Mouse (Mus musculus) embryonic facial prominence, embryonic 12.5 days (tissue): ENCODE data around the gene Sugct. TPM values are rescaled to one million over a fixed set of nuclear protein-coding genes. Genes with fewer than 3 reads are reported as not detected.

ENCODE experiments used
- ATAC-seq: fragments of 200-750 bp; cut with Nextera tagmentation; 2 replicates; pipeline ENCODE4 v1.8.0; 2017; ENCODE audit not compliant: insufficient number of reproducible peaks, insufficient read depth, low FRiP score, low TSS enrichment
- H3K27ac ChIP-seq: fragments of 300-500 bp; sonication (generic); 2 replicates; pipeline ENCODE4 v1.5.1; 2016; ENCODE audit warnings: mild to moderate bottlenecking
- H3K27me3 ChIP-seq: fragments of 300-500 bp; sonication (generic); 2 replicates; pipeline ENCODE4 v1.6.1; 2016; ENCODE audit warnings: mild to moderate bottlenecking, moderate library complexity
- H3K36me3 ChIP-seq: fragments of 300-500 bp; sonication (generic); 2 replicates; pipeline ENCODE4 v1.6.1; 2016; ENCODE audit warnings: mild to moderate bottlenecking
- H3K4me1 ChIP-seq: fragments of 300-500 bp; sonication (generic); 2 replicates; pipeline ENCODE4 v1.6.1; 2016
- H3K4me2 ChIP-seq: fragments of 300-500 bp; sonication (generic); replicated peaks from 2 replicates; pipeline ENCODE4 v1.6.1; 2016; ENCODE audit warnings: mild to moderate bottlenecking, moderate library complexity
- H3K4me3 ChIP-seq: fragments of 300-500 bp; sonication (generic); 2 replicates; pipeline ENCODE4 v1.5.1; 2016; ENCODE audit warnings: mild to moderate bottlenecking
- H3K9ac ChIP-seq: fragments of 300-500 bp; sonication (generic); 2 replicates; pipeline ENCODE4 v1.6.1; 2016; ENCODE audit warnings: mild to moderate bottlenecking, moderate library complexity
- H3K9me3 ChIP-seq: fragments of 300-500 bp; sonication (generic); 2 replicates; pipeline ENCODE4 v1.6.1; 2016; ENCODE audit warnings: mild to moderate bottlenecking, moderate library complexity
- WGBS: fragments of 180-500 bp; shearing (Covaris S2); methylation state at CpG from one replicate; pipeline ENCODE4 v1.1.7; 2016; 5-methylcytosine and 5-hydroxymethylcytosine counted together
- polyA plus RNA-seq: library from polyadenylated mRNA; unstranded; fragments of >200 nt; fragmentation: Nextera tagmentation; extraction: Ambion mirVana; gene quantifications from 2 replicates; pipeline ENCODE4 v1.2.1, GENCODE M21; 2016

The Sugct gene
- polyA plus RNA-seq, 1 experiment from 2014 or later = 5.3 TPM

GRCm38 (mm10) chr13:16937422-16938202 is 757.7 kb downstream of the Sugct start:
- Histone ChIP-seq H3K4me1 (no peaks in the 10 kb centered on the region), H3K4me3 (no peak overlapping the region), H3K4me2 (no peak overlapping the region), H3K9ac (no peak overlapping the region), H3K27me3 (no peaks in the 10 kb centered on the region), H3K27ac (no peak overlapping the region), H3K36me3 (no peaks in the 10 kb centered on the region), H3K9me3 (no peaks in the 10 kb centered on the region)
- 85% methylated on average over 11 of the region's 11 CpGs for WGBS
- ATAC-seq = no peak

GRCm38 (mm10) chr13:16935029-16935428 is 760.3 kb downstream of the Sugct start:
- no peak for ATAC-seq
- Histone ChIP-seq H3K9ac (no peak overlapping the region), H3K4me1 (no peaks in the 10 kb centered on the region), H3K4me2 (no peak overlapping the region), H3K27me3 (no peaks in the 10 kb centered on the region), H3K27ac (no peak overlapping the region), H3K4me3 (no peak overlapping the region), H3K9me3 (no peaks in the 10 kb centered on the region), H3K36me3 (no peaks in the 10 kb centered on the region)
- 77% methylated on average over 1 of the region's 1 CpGs for WGBS

GRCm38 (mm10) chr13:16933600-16933999 is 761.8 kb downstream of the Sugct start:
- WGBS = 85% methylated on average over 4 of the region's 4 CpGs
- H3K9me3 ChIP-seq = no peaks in the 10 kb centered on the region
- no peak for ATAC-seq
- no peaks in the 10 kb centered on the region for H3K36me3 ChIP-seq
- H3K27me3 ChIP-seq = no peaks in the 10 kb centered on the region
- no peak overlapping the region for H3K4me3 ChIP-seq
- no peak overlapping the region for H3K27ac ChIP-seq
- no peak overlapping the region for H3K9ac ChIP-seq
- H3K4me2 ChIP-seq = no peak overlapping the region
- H3K4me1 ChIP-seq = no peaks in the 10 kb centered on the region

- Histone ChIP-seq H3K36me3 (no peaks in the 10 kb centered on the region), H3K4me1 (no peaks in the 10 kb centered on the region), H3K4me2 (no peak overlapping the region), H3K27me3 (no peaks in the 10 kb centered on the region), H3K9me3 (no peaks in the 10 kb centered on the region), H3K4me3 (no peak overlapping the region), H3K27ac (no peak overlapping the region), H3K9ac (no peak overlapping the region)
- no peak for ATAC-seq
- 41% methylated on average over 4 of the region's 4 CpGs for WGBS
These were observed 774.0 kb downstream of the Sugct start for GRCm38 (mm10) chr13:16921305-16921704.

- Histone ChIP-seq H3K4me2 (no peak overlapping the region), H3K4me3 (no peak overlapping the region), H3K9me3 (no peaks in the 10 kb centered on the region), H3K4me1 (no peaks in the 10 kb centered on the region), H3K36me3 (no peaks in the 10 kb centered on the region), H3K27me3 (no peaks in the 10 kb centered on the region), H3K27ac (no peak overlapping the region), H3K9ac (no peak overlapping the region)
- no peak for ATAC-seq
These were observed 779.7 kb downstream of the Sugct start for GRCm38 (mm10) chr13:16915697-16916096.

GRCm38 (mm10) chr13:16912214-16912613 is 783.1 kb downstream of the Sugct start:
- H3K27me3 ChIP-seq = no peaks in the 10 kb centered on the region
- no peak overlapping the region for H3K27ac ChIP-seq
- H3K4me2 ChIP-seq = no peak overlapping the region
- no peaks in the 10 kb centered on the region for H3K36me3 ChIP-seq
- no peak overlapping the region for H3K4me3 ChIP-seq
- no peak overlapping the region for H3K9ac ChIP-seq
- H3K4me1 ChIP-seq = no peaks in the 10 kb centered on the region
- no peaks in the 10 kb centered on the region for H3K9me3 ChIP-seq
- ATAC-seq = no peak

- H3K9ac ChIP-seq = no peak overlapping the region
- H3K9me3 ChIP-seq = no peaks in the 10 kb centered on the region
- no peaks in the 10 kb centered on the region for H3K36me3 ChIP-seq
- H3K27ac ChIP-seq = no peak overlapping the region
- H3K4me3 ChIP-seq = no peak overlapping the region
- WGBS = 97% methylated on average over 1 of the region's 1 CpGs
- no peak for ATAC-seq
- no peak overlapping the region for H3K4me2 ChIP-seq
- no peaks in the 10 kb centered on the region for H3K27me3 ChIP-seq
- no peaks in the 10 kb centered on the region for H3K4me1 ChIP-seq
These were observed 788.4 kb downstream of the Sugct start for GRCm38 (mm10) chr13:16906974-16907373.

- H3K27ac ChIP-seq = no peak overlapping the region
- no peak overlapping the region for H3K4me2 ChIP-seq
- no peaks in the 10 kb centered on the region for H3K27me3 ChIP-seq
- WGBS = 93% methylated on average over 4 of the region's 4 CpGs
- ATAC-seq = no peak
- no peaks in the 10 kb centered on the region for H3K36me3 ChIP-seq
- no peaks in the 10 kb centered on the region for H3K9me3 ChIP-seq
- H3K4me1 ChIP-seq = no peaks in the 10 kb centered on the region
- H3K9ac ChIP-seq = no peak overlapping the region
- no peak overlapping the region for H3K4me3 ChIP-seq
These were observed 793.9 kb downstream of the Sugct start for GRCm38 (mm10) chr13:16901424-16901823.

GRCm38 (mm10) chr13:16898084-16898792 is 797.1 kb downstream of the Sugct start:
- no peak overlapping the region for H3K27ac ChIP-seq
- H3K9ac ChIP-seq = no peak overlapping the region
- H3K4me3 ChIP-seq = no peak overlapping the region
- no peak for ATAC-seq
- H3K36me3 ChIP-seq = no peaks in the 10 kb centered on the region
- no peaks in the 10 kb centered on the region for H3K27me3 ChIP-seq
- no peaks in the 10 kb centered on the region for H3K9me3 ChIP-seq
- no peak overlapping the region for H3K4me2 ChIP-seq
- no peaks in the 10 kb centered on the region for H3K4me1 ChIP-seq

- Histone ChIP-seq H3K4me2 (no peak overlapping the region), H3K9ac (no peak overlapping the region), H3K9me3 (no peaks in the 10 kb centered on the region), H3K27ac (no peak overlapping the region), H3K4me3 (no peak overlapping the region), H3K4me1 (no peaks in the 10 kb centered on the region), H3K36me3 (no peaks in the 10 kb centered on the region), H3K27me3 (no peaks in the 10 kb centered on the region)
- no peak for ATAC-seq
- WGBS = 84% methylated on average over 1 of the region's 1 CpGs
These were observed 817.3 kb downstream of the Sugct start for GRCm38 (mm10) chr13:16878056-16878455.

- H3K27me3 ChIP-seq = no peaks in the 10 kb centered on the region
- WGBS = 36% methylated on average over 2 of the region's 2 CpGs
- ATAC-seq = no peak
- H3K4me2 ChIP-seq = no peak overlapping the region
- H3K9me3 ChIP-seq = no peaks in the 10 kb centered on the region
- no peak overlapping the region for H3K27ac ChIP-seq
- no peaks in the 10 kb centered on the region for H3K4me1 ChIP-seq
- H3K4me3 ChIP-seq = no peak overlapping the region
- H3K36me3 ChIP-seq = no peaks in the 10 kb centered on the region
- H3K9ac ChIP-seq = no peak overlapping the region
These were observed 835.4 kb downstream of the Sugct start for GRCm38 (mm10) chr13:16859986-16860385.

- Histone ChIP-seq H3K36me3 (no peaks in the 10 kb centered on the region), H3K4me1 (no peaks in the 10 kb centered on the region), H3K9ac (no peak overlapping the region), H3K4me3 (no peak overlapping the region), H3K4me2 (no peak overlapping the region), H3K9me3 (no peaks in the 10 kb centered on the region), H3K27ac (no peak overlapping the region), H3K27me3 (no peaks in the 10 kb centered on the region)
- WGBS = 71% methylated on average over 2 of the region's 2 CpGs
- no peak for ATAC-seq
These were observed 848.1 kb downstream of the Sugct start for GRCm38 (mm10) chr13:16847236-16847635.
